Mouse (Mus musculus): ENCODE measurements around the gene Cacng7.

GRCm38 (mm10) chr7:3411160-3411941 lies 78.6 kb downstream of the Cacng7 start:
- TF ChIP-seq CTCF (IDR thresholded peaks at IDR 0.05; ENCODE audit: low read depth), result no peak
- no peak for TF ChIP-seq EP300 (IDR thresholded peaks at IDR 0.05; ENCODE audit: low read depth)
